ENCODE assay signal across 8 mouse cellular contexts in genomic region chr19:30029894-30030635, GRCm38 (mm10). TPM values are rescaled to one million over a fixed set of nuclear protein-coding genes. Genes with fewer than 3 reads are reported as not detected.
DNase-seq lines count a peak whose midpoint lies in the region; ATAC-seq lines count a peak whose summit lies in the region.

Gene Uhrf2, plus strand, starts transcription at chr19:30030513.

- peak within 1 kb of the TSS; percentile 95 for H3K27ac ChIP-seq in hindbrain, embryonic 11.5 days (ENCODE audit: low read depth, low read length)

- WGBS in hindbrain, embryonic 11.5 days: under 1% methylated on average over 74 of the region's 74 CpGs

- peak within 1 kb of the TSS; percentile 99 for H3K9ac ChIP-seq in hindbrain, embryonic 11.5 days (ENCODE audit: low read depth, low read length)

- H3K36me3 ChIP-seq in hindbrain, embryonic 11.5 days (ENCODE audit: control insufficient read depth, insufficient read depth, low read length): no peaks in the 10 kb centered on the region

- H3K27me3 ChIP-seq in hindbrain, embryonic 11.5 days (ENCODE audit: control insufficient read depth, insufficient read depth, low read length): no peaks in the 10 kb centered on the region

- H3K9me3 ChIP-seq in hindbrain, embryonic 11.5 days (ENCODE audit: control insufficient read depth, low read length): no peaks in the 10 kb centered on the region

- H3K4me1 ChIP-seq in hindbrain, embryonic 11.5 days (replicated peaks; ENCODE audit: control insufficient read depth, insufficient read depth, low read length): peaks cover 3% of the 10 kb centered on the region

- DNase-seq in Muller cell, postnatal 12 days (ENCODE audit: inconsistent ontology term): peak; percentile 99
- peak; percentile 95 for DNase-seq in cerebellum, adult 9-11 months
- DNase-seq in frontal cortex, adult 2 months (ENCODE audit: extremely low spot score in 1 of 2, low spot score in 1 of 2): peak; percentile 89 to 94
- peak; percentile 97 for DNase-seq in hindbrain, embryonic 11.5 days (ENCODE audit: low spot score)
- DNase-seq in layer of hippocampus, postnatal 10 days (ENCODE audit: low spot score in 2 of 2): peak; percentile 95 to 96
- peak; percentile 97 for DNase-seq in lung, postnatal 10 days
- peak; percentile 97 for DNase-seq in ovary, postnatal 36 days (ENCODE audit: low spot score)
- peak; percentile 97 for DNase-seq in thymus, postnatal 25 days

- H3K4me2 ChIP-seq in hindbrain, embryonic 11.5 days (replicated peaks; ENCODE audit: low read depth, low read length): peak within 1 kb of the TSS; percentile 58

- peak; percentile 97 for ATAC-seq in hindbrain, embryonic 11.5 days (ENCODE audit: low FRiP score)

- H3K4me3 ChIP-seq in hindbrain, embryonic 11.5 days (ENCODE audit: low read depth, low read length): peak within 1 kb of the TSS; percentile 99

RNA-seq across cellular contexts. Expression of gene Uhrf2, which starts in this region (rescaled TPM):
- polyA plus RNA-seq in frontal cortex, adult 2 months (2012; rRNA removed): 76.9 and 77.9 TPM in 2 replicates
- 84.6 and 90.4 TPM in 2 replicates for polyA plus RNA-seq in hindbrain, embryonic 11.5 days (2014; fragmentation: Nextera tagmentation; extraction: Ambion mirVana)
- total RNA-seq in layer of hippocampus, postnatal 10 days (2021): 10 to 100 TPM; 49.9 to 50.2 TPM

Comparison
In these comparisons a context has a peak if more than half of its experiments do, and no peak if none do; other contexts are left out.
1. Peak in every context shown above with its lines: DNase-seq, ATAC-seq, H3K4me3 ChIP-seq and H3K27ac ChIP-seq.